Mouse (Mus musculus) layer of hippocampus, postnatal 10 days (tissue): ENCODE measurements around the gene Neurl1a. TPM values are rescaled to one million over a fixed set of nuclear protein-coding genes. Genes with fewer than 3 reads are reported as not detected.
"Not testable (repeated sequence)": the region's sequence is repeated elsewhere in the genome, so short reads cannot be mapped to it uniquely, and the experiment has no call there.

Experiments used
- DNase-seq, 2 experiments: peaks; one replicate each; pipeline ENCODE4 v3.0.0; 2021; ENCODE audit warnings: low spot score in 2 of 2
- long read RNA-seq: library from polyadenylated mRNA; stranded (forward); transcript quantifications from one replicate; pipeline ENCODE4 v2.0.0, GENCODE M21; 2023
- total RNA-seq, 2 experiments: library from RNA; stranded (reverse); gene quantifications; 2 replicates each; pipeline ENCODE4 v1.2.3; 2021

Neurl1a gene
- total RNA-seq, result 100 to 1,000 TPM; 112 to 133 TPM
- long read RNA-seq, full-length matches to known transcripts, result 47 of 122 reads
- long read RNA-seq, partial matches to known transcripts, result 64 of 122 reads
- long read RNA-seq, other reads (novel, unspliced or antisense), result 11 of 122 reads

GRCm38 (mm10) chr19:47178431-47179271 is at the start of gene Neurl1a:
Gene Neurl1a (plus strand): TSS chr19:47178820.
- DNase-seq, result peak; percentile 61 to 71

- no peak for DNase-seq
Measured at GRCm38 (mm10) chr19:47128835-47129234, 49.8 kb upstream of the Neurl1a start.

GRCm38 (mm10) chr19:47130551-47131125 is 48.0 kb upstream of the Neurl1a start:
- no peak for DNase-seq

GRCm38 (mm10) chr19:47133161-47133560 is 45.5 kb upstream of the Neurl1a start:
- no peak for DNase-seq

GRCm38 (mm10) chr19:47135568-47135967 is 43.1 kb upstream of the Neurl1a start:
- no peak for DNase-seq

GRCm38 (mm10) chr19:47136170-47136569 is 42.5 kb upstream of the Neurl1a start:
- DNase-seq, result no peak

GRCm38 (mm10) chr19:47137051-47137581 is 41.5 kb upstream of the Neurl1a start:
- peak; percentile 38 to 44 for DNase-seq

- peak; percentile 44 to 55 for DNase-seq
Measured at GRCm38 (mm10) chr19:47137771-47138421, 40.7 kb upstream of the Neurl1a start, which contains the start of gene Calhm2. Gene Calhm2 (minus strand): TSS chr19:47138294.

- not testable (repeated sequence) for DNase-seq
Measured at GRCm38 (mm10) chr19:47139611-47140010, 39.0 kb upstream of the Neurl1a start.

- no peak for DNase-seq
Measured at GRCm38 (mm10) chr19:47142438-47142837, 36.2 kb upstream of the Neurl1a start.

- no peak for DNase-seq
Measured at GRCm38 (mm10) chr19:47144154-47144553, 34.5 kb upstream of the Neurl1a start, which contains the start of gene Calhm1. Gene Calhm1 (minus strand): TSS chr19:47144254.

GRCm38 (mm10) chr19:47148267-47148847 is 30.3 kb upstream of the Neurl1a start:
- no peak for DNase-seq

- DNase-seq, result no peak
Measured at GRCm38 (mm10) chr19:47149854-47150253, 28.8 kb upstream of the Neurl1a start.

GRCm38 (mm10) chr19:47151332-47152061 is 27.1 kb upstream of the Neurl1a start:
- no peak for DNase-seq

GRCm38 (mm10) chr19:47152062-47152369 is 26.6 kb upstream of the Neurl1a start:
- DNase-seq, result no peak

GRCm38 (mm10) chr19:47153767-47154166 is 24.9 kb upstream of the Neurl1a start:
- no peak for DNase-seq

- no peak for DNase-seq
Measured at GRCm38 (mm10) chr19:47157664-47158063, 21.0 kb upstream of the Neurl1a start, which contains the start of gene Calhm3. Gene Calhm3 (minus strand): TSS chr19:47157764.

- DNase-seq, result no peak
Measured at GRCm38 (mm10) chr19:47161669-47162068, 17.0 kb upstream of the Neurl1a start.

GRCm38 (mm10) chr19:47163176-47163744 is 15.4 kb upstream of the Neurl1a start:
- DNase-seq, result no peak

GRCm38 (mm10) chr19:47166758-47167157 is 11.9 kb upstream of the Neurl1a start:
- no peak for DNase-seq
